Mouse (Mus musculus) kidney, embryonic 15.5 days (tissue): Measurements from ENCODE around the gene Clic5. TPM values are rescaled to one million over a fixed set of nuclear protein-coding genes. Genes with fewer than 3 reads are reported as not detected.

Experiments used
- polyA plus RNA-seq: library from polyadenylated mRNA; unstranded; fragments of >200 nt; fragmentation: Nextera tagmentation; extraction: Ambion mirVana; gene quantifications from 2 replicates; pipeline ENCODE4 v1.2.1, GENCODE M21; 2015

Clic5 gene
- polyA plus RNA-seq, 1 experiment from 2014 or later: 7.6 TPM

Other genes with a start within 250 kb of the Clic5 start
- 19.8 and 20.9 TPM in 2 replicates for gene Enpp5, start 109.8 kb upstream of the Clic5 start, polyA plus RNA-seq
- gene Enpp4, start 82.8 kb upstream of the Clic5 start, polyA plus RNA-seq: 4.5 and 4.9 TPM in 2 replicates